Mouse (Mus musculus) liver, adult 10 weeks (tissue): Measurements from ENCODE around the gene Ddr1. TPM values are rescaled to one million over a fixed set of nuclear protein-coding genes. Genes with fewer than 3 reads are reported as not detected.

Experiments used
- polyA plus RNA-seq: library from polyadenylated mRNA; stranded (reverse); fragments of 350-450 nt; fragmentation: Illumina TruSeq; extraction: RNeasy Lipid Tissue Mini Kit (QIAGEN cat#74804); gene quantifications from one replicate; pipeline ENCODE4 v1.2.3, GENCODE M21; 2014; ENCODE audit warnings: low read depth, low replicate concordance

Gene Ddr1
- polyA plus RNA-seq = 0.13 TPM

GRCm38 (mm10) chr17:35704621-35705464 lies at the start of gene Ddr1:
TSS of gene Ddr1 (minus strand) at chr17:35704621.

GRCm38 (mm10) chr17:35673416-35674035 lies 30.9 kb downstream of the Ddr1 start, which contains the start of gene Gtf2h4:
TSS of gene Gtf2h4 (minus strand) at chr17:35673739.

DNA sequence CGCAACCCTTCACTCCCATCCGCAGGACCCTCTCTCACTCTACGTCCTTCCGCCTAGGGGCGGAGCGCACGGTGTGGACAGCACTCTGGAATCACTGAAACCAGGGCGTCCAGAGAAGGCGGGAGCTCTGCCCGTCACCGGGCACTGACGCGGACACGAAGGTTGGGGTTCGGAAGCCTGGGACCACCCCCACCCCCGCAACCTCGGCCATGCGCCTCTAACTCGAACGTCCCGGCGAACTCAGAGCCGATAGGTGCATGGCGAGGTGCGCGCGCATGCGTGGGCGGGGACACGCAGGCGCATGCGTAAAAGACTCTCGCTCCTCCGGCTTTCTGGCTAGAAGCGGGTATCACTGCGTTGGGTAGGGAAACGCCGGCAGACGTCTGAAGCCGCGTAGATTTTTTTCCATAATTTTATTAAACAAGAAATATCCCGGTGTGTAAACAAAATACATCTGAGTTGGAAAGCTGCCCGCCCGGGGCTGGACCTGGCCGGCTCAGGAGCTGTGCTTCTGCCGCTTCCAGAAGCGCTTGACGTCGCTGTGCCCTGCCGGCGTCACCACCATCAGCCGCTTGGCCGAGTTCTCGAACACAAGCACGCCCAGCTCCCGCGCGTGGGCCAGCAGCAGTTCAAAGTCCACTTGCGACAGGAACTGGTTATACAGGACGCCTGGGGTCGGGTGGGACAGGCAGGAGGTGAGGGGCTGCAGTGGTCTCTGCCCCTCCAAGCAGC lies 36.9 kb downstream of the Ddr1 start, which contains the start of gene Vars2:
Gene Vars2 (minus strand): TSS at position 259 of the 732 bp plus-strand sequence.

GRCm38 (mm10) chr17:35643609-35644236 lies 60.7 kb downstream of the Ddr1 start, which contains the start of gene Mucl3:
TSS of gene Mucl3 (minus strand) at chr17:35643695.

Other genes starting within 250 kb of the Ddr1 start
- gene H2-Q10, start 234.5 kb downstream of the Ddr1 start, polyA plus RNA-seq = 511 TPM
- not detected for gene Pou5f1, start 198.6 kb downstream of the Ddr1 start, polyA plus RNA-seq
- gene Tcf19, start 187.8 kb downstream of the Ddr1 start, polyA plus RNA-seq = 0.34 TPM
- gene Cchcr1, start 187.5 kb downstream of the Ddr1 start, polyA plus RNA-seq = 0.61 TPM
- not detected for gene Psors1c2, start 171.4 kb downstream of the Ddr1 start, polyA plus RNA-seq
- gene Cdsn, start 152.5 kb downstream of the Ddr1 start, polyA plus RNA-seq = not detected
- not detected for gene 2300002M23Rik, start 137.2 kb downstream of the Ddr1 start, polyA plus RNA-seq
- not detected for gene Sfta2, start 103.1 kb downstream of the Ddr1 start, polyA plus RNA-seq
- not detected for gene Gm9573, start 78.0 kb downstream of the Ddr1 start, polyA plus RNA-seq
- not detected for gene Mucl3, start 60.9 kb downstream of the Ddr1 start, polyA plus RNA-seq
- gene Vars2, start 37.0 kb downstream of the Ddr1 start, polyA plus RNA-seq = 0.85 TPM
- 2.5 TPM for gene Gtf2h4, start 30.9 kb downstream of the Ddr1 start, polyA plus RNA-seq
- gene Ier3, start 117.1 kb upstream of the Ddr1 start, polyA plus RNA-seq = 0.85 TPM
- 3.9 TPM for gene Flot1, start 118.6 kb upstream of the Ddr1 start, polyA plus RNA-seq
- 13.4 TPM for gene Tubb5, start 133.7 kb upstream of the Ddr1 start, polyA plus RNA-seq
- gene Mdc1, start 136.9 kb upstream of the Ddr1 start, polyA plus RNA-seq = 4.7 TPM
- 0.34 TPM for gene Nrm, start 156.7 kb upstream of the Ddr1 start, polyA plus RNA-seq
- gene Ppp1r18, start 161.0 kb upstream of the Ddr1 start, polyA plus RNA-seq = 1.1 TPM
- 39.3 TPM for gene Dhx16, start 175.2 kb upstream of the Ddr1 start, polyA plus RNA-seq
- gene 2310061I04Rik, start 192.8 kb upstream of the Ddr1 start, polyA plus RNA-seq = 17.0 TPM
- 10.3 TPM for gene Atat1, start 205.5 kb upstream of the Ddr1 start, polyA plus RNA-seq
- gene Mrps18b, start 211.8 kb upstream of the Ddr1 start, polyA plus RNA-seq = 25.6 TPM
- gene Ppp1r10, start 211.8 kb upstream of the Ddr1 start, polyA plus RNA-seq = 12.4 TPM